Mouse (Mus musculus) midbrain, embryonic 16.5 days (tissue): ENCODE measurements around the gene Ptprd. TPM values are rescaled to one million over a fixed set of nuclear protein-coding genes. Genes with fewer than 3 reads are reported as not detected.

Experiments
- ATAC-seq: fragments of 200-750 bp; cut with Nextera tagmentation; 2 replicates; pipeline ENCODE4 v1.8.0; 2017; ENCODE audit warnings: moderate TSS enrichment
- H3K27ac ChIP-seq: fragments of 300-500 bp; sonication (generic); 2 replicates; pipeline ENCODE4 v1.5.1; 2014; ENCODE audit warnings: mild to moderate bottlenecking, low read length, mixed read lengths
- H3K27me3 ChIP-seq: fragments of 300-500 bp; sonication (generic); 2 replicates; pipeline ENCODE4 v1.6.1; 2014; ENCODE audit warnings: low read depth, low read length, mixed read lengths; ENCODE audit not compliant: control insufficient read depth, insufficient read depth
- H3K36me3 ChIP-seq: fragments of 300-500 bp; sonication (generic); 2 replicates; pipeline ENCODE4 v1.6.1; 2014; ENCODE audit warnings: mild to moderate bottlenecking, low read length, moderate library complexity, mixed read lengths; ENCODE audit not compliant: control insufficient read depth, insufficient read depth
- H3K4me1 ChIP-seq: fragments of 300-500 bp; sonication (generic); 2 replicates; pipeline ENCODE4 v1.6.1; 2014; ENCODE audit warnings: mild to moderate bottlenecking, low read length, mixed read lengths; ENCODE audit not compliant: control insufficient read depth, insufficient read depth
- H3K4me2 ChIP-seq: fragments of 300-500 bp; sonication (generic); 2 replicates; pipeline ENCODE4 v1.6.1; 2014; ENCODE audit warnings: mild to moderate bottlenecking, low read length, mixed read lengths
- H3K4me3 ChIP-seq: fragments of 300-500 bp; sonication (generic); 2 replicates; pipeline ENCODE4 v1.5.1; 2014; ENCODE audit warnings: low read depth, mild to moderate bottlenecking, low read length, moderate library complexity, mixed read lengths
- H3K9ac ChIP-seq: fragments of 300-500 bp; sonication (generic); 2 replicates; pipeline ENCODE4 v1.6.1; 2014; ENCODE audit warnings: low read depth, low read length, mixed read lengths
- H3K9me3 ChIP-seq: fragments of 300-500 bp; sonication (generic); replicated peaks from 2 replicates; pipeline ENCODE4 v1.6.1; 2014; ENCODE audit warnings: mild to moderate bottlenecking, low read length, mixed read lengths; ENCODE audit not compliant: control insufficient read depth, poor library complexity, severe bottlenecking
- WGBS: fragments of 180-500 bp; shearing (Covaris S2); extraction: QIAGEN DNeasy Blood & Tissue Kit; methylation state at CpG from one replicate; pipeline ENCODE4 v1.1.7; 2014; 5-methylcytosine and 5-hydroxymethylcytosine counted together
- polyA plus RNA-seq: library from polyadenylated mRNA; unstranded; fragments of >200 nt; fragmentation: Nextera tagmentation; extraction: Ambion mirVana; gene quantifications from 2 replicates; pipeline ENCODE4 v1.2.1, GENCODE M21; 2015

The Ptprd gene
- polyA plus RNA-seq, 1 experiment from 2014 or later, result 90.7 TPM

DNA sequence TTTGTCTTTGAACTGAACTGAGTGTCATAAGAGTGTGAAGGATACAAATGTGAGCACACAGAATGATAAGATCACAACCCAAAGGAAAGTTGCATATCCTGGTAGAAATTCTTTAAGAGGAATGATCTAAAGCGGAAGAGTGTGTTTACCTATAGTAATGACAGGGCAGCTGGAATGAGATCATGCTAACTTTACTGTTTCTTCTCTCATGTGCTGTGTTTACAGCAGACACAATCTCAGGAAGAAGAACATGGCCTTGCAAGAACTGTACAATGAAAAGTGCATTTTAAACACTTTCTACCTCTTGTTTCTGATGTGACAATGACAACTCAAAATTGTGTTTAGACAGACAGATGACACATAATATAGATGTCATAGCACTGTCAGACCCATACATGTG is 1621.0 kb downstream of the Ptprd start:
- Histone ChIP-seq H3K4me1 (no peaks in the 10 kb centered on the region), H3K27ac (no peak overlapping the region), H3K27me3 (no peaks in the 10 kb centered on the region), H3K9me3 (no peaks in the 10 kb centered on the region), H3K4me2 (no peak overlapping the region), H3K36me3 (no peaks in the 10 kb centered on the region), H3K4me3 (no peak overlapping the region), H3K9ac (no peak overlapping the region)
- no peak for ATAC-seq
- 93% methylated on average over 1 of the region's 1 CpGs for WGBS

DNA sequence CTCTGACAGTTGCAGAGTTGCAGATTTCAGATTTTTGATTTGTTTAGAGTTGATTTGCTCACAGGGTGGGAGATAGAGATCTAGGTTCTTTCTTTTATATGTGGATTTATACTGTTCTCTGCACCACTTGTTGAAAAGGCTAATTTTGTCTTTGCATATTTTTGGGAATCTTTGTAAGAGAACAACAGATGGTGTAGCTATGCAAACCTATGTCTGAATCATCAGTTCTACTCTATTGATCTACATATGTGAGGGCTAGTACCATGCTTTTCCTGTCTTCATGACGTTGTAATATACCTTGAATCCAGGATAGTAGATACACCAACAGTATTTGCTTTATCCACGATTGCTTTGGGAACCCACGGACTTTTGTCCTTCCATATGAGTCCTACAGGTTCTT is 1628.7 kb downstream of the Ptprd start:
- 88% methylated on average over 3 of the region's 3 CpGs for WGBS
- no peaks in the 10 kb centered on the region for H3K4me1 ChIP-seq
- H3K36me3 ChIP-seq, result no peaks in the 10 kb centered on the region
- H3K9me3 ChIP-seq, result no peaks in the 10 kb centered on the region
- H3K27ac ChIP-seq, result no peak overlapping the region
- H3K9ac ChIP-seq, result no peak overlapping the region
- no peak overlapping the region for H3K4me3 ChIP-seq
- ATAC-seq, result no peak
- H3K4me2 ChIP-seq, result no peak overlapping the region
- H3K27me3 ChIP-seq, result no peaks in the 10 kb centered on the region

GRCm38 (mm10) chr4:76566006-76566405 is 1645.8 kb downstream of the Ptprd start:
- Histone ChIP-seq H3K27me3 (no peaks in the 10 kb centered on the region), H3K9me3 (no peaks in the 10 kb centered on the region), H3K9ac (no peak overlapping the region), H3K36me3 (no peaks in the 10 kb centered on the region), H3K4me1 (no peaks in the 10 kb centered on the region), H3K4me3 (no peak overlapping the region), H3K4me2 (no peak overlapping the region), H3K27ac (no peak overlapping the region)
- no peak for ATAC-seq

- 73% methylated on average over 2 of the region's 2 CpGs for WGBS
- H3K27ac ChIP-seq, result no peak overlapping the region
Measured at GRCm38 (mm10) chr4:76541769-76542168, 1670.0 kb downstream of the Ptprd start.

DNA sequence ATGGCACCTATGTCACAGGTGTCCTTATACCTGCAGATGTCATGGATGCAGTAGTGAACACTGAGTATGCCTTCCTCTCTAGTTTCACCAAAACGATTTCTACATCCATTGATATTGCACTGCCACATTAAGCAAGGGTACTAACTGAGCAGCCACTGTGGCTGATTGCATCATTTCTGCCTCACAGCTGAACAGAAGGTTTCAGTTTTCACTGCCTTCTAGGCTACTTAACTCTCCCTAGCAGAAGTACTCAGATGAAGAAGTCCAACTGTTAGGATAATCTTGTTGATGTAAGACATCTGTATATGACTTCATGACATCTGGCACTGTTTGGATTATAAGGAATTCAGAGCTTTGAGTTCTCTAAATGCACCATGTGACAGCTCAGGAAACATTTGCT is 1678.8 kb downstream of the Ptprd start:
- H3K4me3 ChIP-seq, result no peak overlapping the region
- ATAC-seq, result no peak
- H3K36me3 ChIP-seq, result no peaks in the 10 kb centered on the region
- WGBS, result 97% methylated on average over 1 of the region's 1 CpGs
- no peak overlapping the region for H3K27ac ChIP-seq
- no peak overlapping the region for H3K9ac ChIP-seq
- no peak overlapping the region for H3K4me2 ChIP-seq
- H3K27me3 ChIP-seq, result no peaks in the 10 kb centered on the region
- no peaks in the 10 kb centered on the region for H3K4me1 ChIP-seq
- 0 out of 2 replicates have a peak, but pooled peaks cover 5% of the 10 kb centered on the region for H3K9me3 ChIP-seq

More at GRCm38 (mm10) chr4:76541769-76542168, 1670.0 kb downstream of the Ptprd start:
- Histone ChIP-seq H3K9ac (no peak overlapping the region), H3K27me3 (no peaks in the 10 kb centered on the region), H3K4me1 (no peaks in the 10 kb centered on the region), H3K4me2 (no peak overlapping the region), H3K4me3 (no peak overlapping the region), H3K36me3 (no peaks in the 10 kb centered on the region), H3K9me3 (no peaks in the 10 kb centered on the region)
- ATAC-seq, result no peak

DNA sequence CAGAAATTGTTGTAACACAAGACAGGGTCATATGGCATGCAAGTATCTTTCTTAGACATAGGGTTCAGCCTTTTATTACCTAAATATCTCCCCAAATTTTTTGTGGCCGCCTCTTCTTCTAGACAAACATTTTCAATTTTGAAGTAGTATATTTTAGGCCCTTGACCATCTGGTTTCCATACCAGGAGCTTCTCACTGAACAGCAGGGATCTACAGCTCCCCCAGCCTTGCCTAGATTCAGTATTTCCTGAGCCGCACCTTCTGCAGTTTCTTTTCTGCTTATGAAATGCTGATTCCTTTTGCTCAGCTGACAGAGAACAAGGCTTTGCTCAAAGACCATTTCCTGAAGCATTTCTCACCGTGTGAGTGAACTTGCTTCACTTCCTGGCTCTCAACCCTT is 1686.5 kb downstream of the Ptprd start:
- Histone ChIP-seq H3K9ac (no peak overlapping the region), H3K4me3 (no peak overlapping the region), H3K27ac (no peak overlapping the region), H3K36me3 (no peaks in the 10 kb centered on the region), H3K4me2 (no peak overlapping the region), H3K27me3 (no peaks in the 10 kb centered on the region), H3K9me3 (0 out of 2 replicates have a peak, but pooled peaks cover 5% of the 10 kb centered on the region), H3K4me1 (no peaks in the 10 kb centered on the region)
- no peak for ATAC-seq
- 87% methylated on average over 3 of the region's 3 CpGs for WGBS

GRCm38 (mm10) chr4:76503279-76503601 is 1708.5 kb downstream of the Ptprd start:
- Histone ChIP-seq H3K27me3 (no peaks in the 10 kb centered on the region), H3K4me3 (no peak overlapping the region), H3K27ac (no peak overlapping the region), H3K9me3 (no peaks in the 10 kb centered on the region), H3K9ac (no peak overlapping the region), H3K4me2 (no peak overlapping the region), H3K4me1 (no peaks in the 10 kb centered on the region), H3K36me3 (no peaks in the 10 kb centered on the region)
- ATAC-seq, result no peak
- 46% methylated on average over 3 of the region's 3 CpGs for WGBS

- Histone ChIP-seq H3K9ac (no peak overlapping the region), H3K9me3 (no peaks in the 10 kb centered on the region), H3K4me2 (no peak overlapping the region), H3K36me3 (no peaks in the 10 kb centered on the region), H3K4me3 (no peak overlapping the region), H3K4me1 (no peaks in the 10 kb centered on the region), H3K27me3 (no peaks in the 10 kb centered on the region), H3K27ac (no peak overlapping the region)
- ATAC-seq, result no peak
- 63% methylated on average over 6 of the region's 6 CpGs for WGBS
Measured at GRCm38 (mm10) chr4:76502575-76503278, 1709.0 kb downstream of the Ptprd start.

DNA sequence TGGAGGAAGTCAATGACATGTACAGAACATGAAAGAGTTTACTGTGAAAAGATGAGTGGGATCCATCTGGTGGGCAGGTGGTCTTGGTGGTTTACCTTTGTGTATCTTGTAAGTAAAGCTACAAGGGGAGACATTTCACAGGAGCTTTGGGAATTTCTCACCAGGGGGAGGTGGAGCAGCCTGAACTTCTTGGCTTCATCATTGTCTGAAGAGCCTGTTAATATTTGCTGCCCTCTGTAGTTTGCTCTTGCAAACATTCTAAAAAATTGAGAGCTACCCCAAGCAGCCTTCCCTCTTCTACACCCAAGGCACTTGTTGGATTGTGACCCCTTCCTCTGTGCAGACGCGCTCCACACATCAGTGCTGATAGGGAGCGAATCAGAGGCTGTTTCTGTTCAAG is 1725.9 kb downstream of the Ptprd start:
- Histone ChIP-seq H3K9me3 (no peaks in the 10 kb centered on the region), H3K9ac (no peak overlapping the region), H3K4me1 (no peaks in the 10 kb centered on the region), H3K36me3 (no peaks in the 10 kb centered on the region), H3K4me3 (no peak overlapping the region), H3K27me3 (no peaks in the 10 kb centered on the region), H3K27ac (no peak overlapping the region), H3K4me2 (no peak overlapping the region)
- ATAC-seq, result no peak
- 83% methylated on average over 3 of the region's 3 CpGs for WGBS
